Mouse (Mus musculus) brain, embryonic 14.5 days (tissue): ENCODE measurements at regions not wholly inside any gene's neighbourhood (a gene's known extent, or its start where the extent isn't known, plus 50 kb on each side); places are given as distances from the start of the nearest gene placed in this dataset.

Experiments used
- DNase-seq: peaks from one replicate; pipeline ENCODE4 v3.0.0-alpha.2; 2011; ENCODE audit warnings: low read depth
- CTCF ChIP-seq: fragments of 200-500 bp; IDR thresholded peaks from 2 replicates; pipeline ENCODE4 v1.5.1; 2012; ENCODE audit warnings: inconsistent platforms, mild to moderate bottlenecking, moderate library complexity, borderline replicate concordance; ENCODE audit not compliant: insufficient read depth, insufficient read length; ENCODE audit errors: extremely low read depth
- POLR2A ChIP-seq: fragments of 200-500 bp; IDR thresholded peaks from 2 replicates; pipeline ENCODE4 v1.6.1; 2012; ENCODE audit warnings: mild to moderate bottlenecking, inconsistent platforms, borderline replicate concordance; ENCODE audit not compliant: poor library complexity, insufficient read depth, insufficient read length, severe bottlenecking; ENCODE audit errors: extremely low read depth

- TF ChIP-seq CTCF, result no peak
- TF ChIP-seq POLR2A, result no peak
- DNase-seq, result peak; percentile 35
Observed at GRCm38 (mm10) chr14:58907359-58907758, 235.3 kb downstream of the 1700129C05Rik start.

- peak; percentile 5 for DNase-seq
- TF ChIP-seq CTCF, result no peak
Observed at GRCm38 (mm10) chr14:58906631-58907030, 236.1 kb downstream of the 1700129C05Rik start.

GRCm38 (mm10) chr14:58868176-58868949 is 274.3 kb downstream of the 1700129C05Rik start:
- TF ChIP-seq POLR2A (no peak), CTCF (no peak)
- DNase-seq, result no peak

- DNase-seq, result peak; percentile 80
- TF ChIP-seq POLR2A (no peak), CTCF (no peak)
Observed at GRCm38 (mm10) chr14:58867396-58868107, 275.1 kb downstream of the 1700129C05Rik start.

GRCm38 (mm10) chr14:58854871-58855270 is 287.8 kb downstream of the 1700129C05Rik start:
- no peak for DNase-seq
- TF ChIP-seq POLR2A (no peak), CTCF (no peak)

GRCm38 (mm10) chr14:58844565-58844964 is 298.1 kb downstream of the 1700129C05Rik start:
- TF ChIP-seq CTCF (no peak), POLR2A (no peak)
- no peak for DNase-seq

GRCm38 (mm10) chr14:58842196-58842886 is 300.4 kb downstream of the 1700129C05Rik start:
- DNase-seq, result no peak
- TF ChIP-seq POLR2A (no peak), CTCF (no peak)

- no peak for DNase-seq
Observed at GRCm38 (mm10) chr14:58822938-58823337, 319.8 kb downstream of the 1700129C05Rik start.

GRCm38 (mm10) chr14:58817961-58818504 is 324.7 kb downstream of the 1700129C05Rik start:
- no peak for DNase-seq
- TF ChIP-seq POLR2A (no peak), CTCF (no peak)

More at GRCm38 (mm10) chr14:58822938-58823337, 319.8 kb downstream of the 1700129C05Rik start:
- TF ChIP-seq CTCF (no peak), POLR2A (no peak)

GRCm38 (mm10) chr14:58816540-58816876 is 326.2 kb downstream of the 1700129C05Rik start:
- TF ChIP-seq CTCF (no peak), POLR2A (no peak)
- DNase-seq, result no peak

GRCm38 (mm10) chr14:58815616-58816539 is 326.8 kb downstream of the 1700129C05Rik start:
- TF ChIP-seq POLR2A (no peak), CTCF (no peak)
- peak; percentile 60 for DNase-seq

GRCm38 (mm10) chr14:58812585-58812984 is 330.1 kb downstream of the 1700129C05Rik start:
- TF ChIP-seq POLR2A, result no peak
- TF ChIP-seq CTCF, result no peak
- peak; percentile 13 for DNase-seq
